Mouse (Mus musculus) telencephalon, adult 2 months (tissue): ENCODE measurements at regions not wholly inside any gene's neighbourhood (a gene's known extent, or its start where the extent isn't known, plus 50 kb on each side); places are given as distances from the start of the nearest gene placed in this dataset.

ENCODE experiments used
- DNase-seq: peaks from one replicate; pipeline ENCODE4 v3.0.0-alpha.2; 2011; ENCODE audit warnings: low read depth, low spot score

- no peak for DNase-seq
Measured at GRCm38 (mm10) chr4:80691774-80692485, 142.0 kb upstream of the Tyrp1 start.

- DNase-seq, result no peak
Measured at GRCm38 (mm10) chr4:80712698-80713097, 121.2 kb upstream of the Tyrp1 start.

GRCm38 (mm10) chr4:80744975-80745734, 88.8 kb upstream of the Tyrp1 start:
- peak; percentile 74 for DNase-seq

- DNase-seq, result no peak
Measured at GRCm38 (mm10) chr4:80752259-80752658, 81.7 kb upstream of the Tyrp1 start.

- DNase-seq, result no peak
Measured at GRCm38 (mm10) chr4:80756114-80756513, 77.8 kb upstream of the Tyrp1 start.

- DNase-seq, result peak; percentile 15
Measured at GRCm38 (mm10) chr4:80764024-80764423, 69.9 kb upstream of the Tyrp1 start.

- DNase-seq, result peak; percentile 73
Measured at GRCm38 (mm10) chr4:80765781-80766180, 68.1 kb upstream of the Tyrp1 start.

- no peak for DNase-seq
Measured at GRCm38 (mm10) chr4:80767447-80767846, 66.5 kb upstream of the Tyrp1 start.
